Mouse (Mus musculus) brain, embryonic 14.5 days (tissue): ENCODE measurements around the gene Syf2.

ENCODE experiments used
- CTCF ChIP-seq: fragments of 200-500 bp; IDR thresholded peaks from 2 replicates; pipeline ENCODE4 v1.5.1; 2012; ENCODE audit warnings: inconsistent platforms, mild to moderate bottlenecking, moderate library complexity, borderline replicate concordance; ENCODE audit not compliant: insufficient read depth, insufficient read length; ENCODE audit errors: extremely low read depth
- POLR2A ChIP-seq: fragments of 200-500 bp; IDR thresholded peaks from 2 replicates; pipeline ENCODE4 v1.6.1; 2012; ENCODE audit warnings: mild to moderate bottlenecking, inconsistent platforms, borderline replicate concordance; ENCODE audit not compliant: poor library complexity, insufficient read depth, insufficient read length, severe bottlenecking; ENCODE audit errors: extremely low read depth

- TF ChIP-seq POLR2A = no peak
- no peak for TF ChIP-seq CTCF
These were observed 29.6 kb upstream of the Syf2 start for GRCm38 (mm10) chr4:134901126-134901525.
